Mouse (Mus musculus) hindbrain, embryonic 10.5 days (tissue): ENCODE data around the gene Keap1. TPM values are rescaled to one million over a fixed set of nuclear protein-coding genes. Genes with fewer than 3 reads are reported as not detected.
A peak's percentile ranks its signal among the peaks of the same experiment; 100 is the strongest.

ENCODE experiments used
- DNase-seq: peaks from one replicate; pipeline ENCODE4 v3.0.0-alpha.2; 2017; ENCODE audit warnings: low spot score
- H3K27ac ChIP-seq: fragments of 300-500 bp; sonication (generic); 2 replicates; pipeline ENCODE4 v1.5.1; 2016; ENCODE audit warnings: mild to moderate bottlenecking, moderate library complexity
- H3K27me3 ChIP-seq: fragments of 300-500 bp; sonication (generic); 2 replicates; pipeline ENCODE4 v1.6.1; 2016; ENCODE audit warnings: mild to moderate bottlenecking; ENCODE audit not compliant: poor library complexity, insufficient read depth, severe bottlenecking
- H3K36me3 ChIP-seq: fragments of 300-500 bp; sonication (generic); 2 replicates; pipeline ENCODE4 v1.6.1; 2016; ENCODE audit warnings: mild to moderate bottlenecking, moderate library complexity
- H3K4me1 ChIP-seq: fragments of 300-500 bp; sonication (generic); replicated peaks from 2 replicates; pipeline ENCODE4 v1.6.1; 2016; ENCODE audit warnings: mild to moderate bottlenecking
- H3K4me3 ChIP-seq: fragments of 300-500 bp; sonication (generic); 2 replicates; pipeline ENCODE4 v1.5.1; 2016; ENCODE audit warnings: mild to moderate bottlenecking, moderate library complexity
- H3K9me3 ChIP-seq: fragments of 300-500 bp; sonication (generic); 2 replicates; pipeline ENCODE4 v1.6.1; 2016; ENCODE audit warnings: mild to moderate bottlenecking, moderate library complexity
- WGBS: fragments of 180-500 bp; shearing (Covaris S2); methylation state at CpG from one replicate; pipeline ENCODE4 v1.1.7; 2016; 5-methylcytosine and 5-hydroxymethylcytosine counted together
- polyA plus RNA-seq: library from polyadenylated mRNA; unstranded; fragments of >200 nt; fragmentation: Nextera tagmentation; extraction: Ambion mirVana; gene quantifications from 2 replicates; pipeline ENCODE4 v1.2.1, GENCODE M21; 2016

Gene Keap1
- polyA plus RNA-seq = 46.5 and 50.0 TPM in 2 replicates

DNA sequence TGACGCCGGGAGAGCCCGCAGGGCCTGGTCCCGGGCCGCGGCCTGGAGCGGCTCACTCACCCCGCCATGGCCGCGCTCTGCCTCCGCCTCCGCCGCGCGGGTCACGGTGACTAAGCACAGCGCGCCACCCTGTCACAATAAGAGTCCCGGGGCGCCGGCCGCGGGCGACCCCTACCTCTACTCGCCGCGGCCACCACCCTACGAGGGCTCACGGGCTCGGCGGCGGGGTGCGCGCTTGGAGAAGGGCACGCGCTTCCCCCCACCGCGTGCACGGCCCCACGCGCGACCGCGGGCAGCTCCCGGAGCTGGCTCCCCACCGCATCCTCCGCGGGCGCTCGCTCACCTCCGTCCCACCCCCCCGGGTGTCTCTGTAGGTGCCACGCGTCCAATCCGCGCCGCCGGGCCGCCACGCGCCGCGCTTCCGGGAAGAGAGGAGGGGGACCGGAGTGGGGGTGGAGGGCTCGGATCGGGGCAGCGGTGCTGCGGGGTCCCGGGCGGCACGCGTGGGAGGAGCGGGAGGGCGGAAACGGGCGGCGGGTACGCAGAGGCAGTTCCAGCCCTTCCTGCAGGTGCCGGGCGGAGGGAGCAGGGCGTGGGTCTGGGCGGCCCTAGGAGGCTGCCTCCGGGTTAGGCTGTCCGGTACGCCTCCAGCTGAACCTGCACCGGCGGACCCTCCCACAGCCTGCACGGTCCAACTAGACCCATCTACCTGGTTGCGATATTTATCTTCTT is at the start of gene Keap1:
Keap1 (minus strand) TSS at position 629 of the 732 bp plus-strand sequence.
- peaks cover 28% of the 10 kb centered on the region for H3K36me3 ChIP-seq
- H3K27me3 ChIP-seq = peaks cover 43% of the 10 kb centered on the region
- peak; percentile 83 for DNase-seq
- H3K9me3 ChIP-seq = 0 out of 2 replicates have a peak, but pooled peaks cover 5% of the 10 kb centered on the region
- H3K4me1 ChIP-seq = peaks cover 33% of the 10 kb centered on the region
- WGBS = under 1% methylated on average over 90 of the region's 90 CpGs
- H3K27ac ChIP-seq = peak within 1 kb of the TSS; percentile 98
- peak within 1 kb of the TSS; percentile 82 for H3K4me3 ChIP-seq

DNA sequence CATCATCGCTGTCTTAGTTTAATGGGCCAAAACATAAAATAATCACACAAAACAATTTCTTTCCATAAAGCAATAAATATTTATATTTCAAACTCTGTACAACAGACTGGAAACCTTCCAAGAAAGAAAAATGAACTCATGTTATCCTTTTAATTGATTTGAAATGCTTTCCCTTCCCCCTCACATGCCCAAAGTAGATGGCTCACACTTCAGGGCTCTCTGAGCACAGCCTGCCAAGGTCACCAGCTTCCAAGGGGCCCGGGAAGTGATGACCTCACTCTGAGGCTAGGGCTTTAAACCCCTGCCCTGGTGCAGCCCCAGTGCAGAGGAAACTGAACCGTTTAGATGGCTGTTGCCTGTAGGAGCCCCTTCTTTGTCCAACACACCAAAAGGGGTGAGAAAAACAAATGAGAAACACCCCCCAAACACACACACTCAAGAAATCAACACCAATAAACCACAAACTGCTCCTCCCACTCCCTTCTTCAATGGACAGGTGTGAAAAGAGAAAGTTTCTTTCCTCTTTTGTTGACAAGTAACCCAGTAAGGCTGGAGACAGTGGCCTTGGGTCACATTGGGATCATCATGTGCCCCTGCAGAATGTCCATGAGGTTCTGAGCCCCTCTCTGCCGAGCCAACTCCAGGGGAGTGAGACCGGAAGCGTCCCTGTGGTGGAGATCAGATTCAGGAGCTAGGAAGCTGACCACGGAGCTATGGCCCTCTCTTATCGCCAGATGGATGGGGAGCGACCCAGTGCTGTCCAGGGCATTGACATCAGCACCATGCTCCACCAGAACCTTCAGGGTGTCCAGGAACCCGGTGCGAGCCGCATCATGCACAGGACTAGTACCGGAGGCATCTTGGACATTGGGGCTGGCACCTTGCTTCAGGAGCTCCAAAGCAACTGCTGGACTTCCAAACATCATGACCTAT is 49.5 kb upstream of the Keap1 start:
- 81% methylated on average over 13 of the region's 13 CpGs for WGBS
- DNase-seq = no peak
- H3K27ac ChIP-seq = peak overlapping the region; percentile 91
- peaks cover 30% of the 10 kb centered on the region for H3K36me3 ChIP-seq
- H3K27me3 ChIP-seq = no peaks in the 10 kb centered on the region
- H3K9me3 ChIP-seq = no peaks in the 10 kb centered on the region
- H3K4me3 ChIP-seq = peak overlapping the region; percentile 88
- peaks cover 41% of the 10 kb centered on the region for H3K4me1 ChIP-seq

GRCm38 (mm10) chr9:21287571-21288402 is 48.6 kb upstream of the Keap1 start, which contains the start of gene Kri1:
Kri1 (minus strand) TSS chr9:21287969.
- H3K27me3 ChIP-seq = no peaks in the 10 kb centered on the region
- no peaks in the 10 kb centered on the region for H3K9me3 ChIP-seq
- peaks cover 35% of the 10 kb centered on the region for H3K36me3 ChIP-seq
- peaks cover 41% of the 10 kb centered on the region for H3K4me1 ChIP-seq
- peak within 1 kb of the TSS; percentile 88 for H3K4me3 ChIP-seq
- DNase-seq = peak; percentile 96
- WGBS = 1% methylated on average over 59 of the region's 59 CpGs
- H3K27ac ChIP-seq = peak within 1 kb of the TSS; percentile 91

DNA sequence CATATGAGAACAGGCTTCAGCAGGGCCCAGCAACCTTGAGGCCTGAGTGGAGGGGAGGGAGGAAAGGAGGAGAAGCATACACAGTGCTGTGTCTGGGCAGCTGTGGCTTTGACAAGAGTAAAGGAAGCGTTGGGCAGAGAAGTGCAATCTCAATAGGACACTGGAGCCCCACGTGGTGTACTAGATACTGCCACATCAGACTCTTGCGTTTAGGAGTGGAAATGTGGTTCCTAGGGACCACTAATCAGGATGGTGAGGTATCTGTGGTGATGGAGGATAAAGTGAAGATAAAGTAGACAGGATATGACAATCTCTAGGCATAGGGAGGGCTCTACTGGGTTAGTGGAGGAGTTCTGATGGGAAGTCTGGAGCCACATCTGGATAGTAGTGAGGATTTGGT is 47.6 kb upstream of the Keap1 start:
- 69% methylated on average over 3 of the region's 3 CpGs for WGBS
- Histone ChIP-seq H3K4me1 (peaks cover 41% of the 10 kb centered on the region), H3K36me3 (peaks cover 46% of the 10 kb centered on the region), H3K4me3 (peak overlapping the region; percentile 88), H3K27ac (no peak overlapping the region; the same call in 1 of the 2 replicates), H3K27me3 (no peaks in the 10 kb centered on the region), H3K9me3 (no peaks in the 10 kb centered on the region)
- DNase-seq = no peak

GRCm38 (mm10) chr9:21283994-21284393 is 44.8 kb upstream of the Keap1 start:
- no peaks in the 10 kb centered on the region for H3K27me3 ChIP-seq
- no peak overlapping the region for H3K4me3 ChIP-seq
- no peak for DNase-seq
- WGBS = 87% methylated on average over 3 of the region's 3 CpGs
- H3K36me3 ChIP-seq = peaks cover 70% of the 10 kb centered on the region
- peaks cover 25% of the 10 kb centered on the region for H3K4me1 ChIP-seq
- no peaks in the 10 kb centered on the region for H3K9me3 ChIP-seq
- H3K27ac ChIP-seq = no peak overlapping the region

- Histone ChIP-seq H3K27me3 (no peaks in the 10 kb centered on the region), H3K27ac (no peak overlapping the region), H3K36me3 (peaks cover 70% of the 10 kb centered on the region), H3K9me3 (no peaks in the 10 kb centered on the region), H3K4me1 (peaks cover 21% of the 10 kb centered on the region), H3K4me3 (no peak overlapping the region)
- no peak for DNase-seq
- 94% methylated on average over 5 of the region's 5 CpGs for WGBS
Observed at GRCm38 (mm10) chr9:21283591-21283990, 44.4 kb upstream of the Keap1 start.

DNA sequence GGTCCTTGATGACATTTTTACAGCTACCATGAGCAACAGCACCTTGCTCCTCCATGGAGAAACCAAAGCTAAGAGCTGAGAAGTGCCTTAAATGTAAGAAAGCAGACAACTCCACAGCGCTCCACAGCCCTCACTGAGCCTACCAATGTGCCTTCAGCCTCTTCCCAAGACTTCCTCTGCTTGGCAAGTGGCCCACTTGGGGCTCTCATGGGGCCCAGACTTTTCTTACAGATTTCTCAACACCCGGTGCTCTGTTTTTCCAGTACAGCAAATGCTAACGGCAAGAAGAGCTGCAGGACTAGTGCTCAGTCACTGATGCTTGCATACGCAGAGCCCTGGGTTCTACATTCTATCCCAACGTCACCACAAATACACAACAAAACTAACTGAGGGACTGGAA is 38.6 kb upstream of the Keap1 start:
- no peak for DNase-seq
- H3K4me3 ChIP-seq = no peak overlapping the region
- no peak overlapping the region for H3K27ac ChIP-seq
- H3K27me3 ChIP-seq = no peaks in the 10 kb centered on the region
- H3K36me3 ChIP-seq = peaks cover 99% of the 10 kb centered on the region
- 95% methylated on average over 5 of the region's 5 CpGs for WGBS
- no peaks in the 10 kb centered on the region for H3K4me1 ChIP-seq
- H3K9me3 ChIP-seq = no peaks in the 10 kb centered on the region

GRCm38 (mm10) chr9:21276307-21276706 is 37.1 kb upstream of the Keap1 start:
- DNase-seq = no peak
- Histone ChIP-seq H3K27me3 (no peaks in the 10 kb centered on the region), H3K36me3 (peaks cover 99% of the 10 kb centered on the region), H3K4me1 (no peaks in the 10 kb centered on the region), H3K9me3 (no peaks in the 10 kb centered on the region), H3K4me3 (no peak overlapping the region), H3K27ac (no peak overlapping the region)
- 89% methylated on average over 8 of the region's 8 CpGs for WGBS

DNA sequence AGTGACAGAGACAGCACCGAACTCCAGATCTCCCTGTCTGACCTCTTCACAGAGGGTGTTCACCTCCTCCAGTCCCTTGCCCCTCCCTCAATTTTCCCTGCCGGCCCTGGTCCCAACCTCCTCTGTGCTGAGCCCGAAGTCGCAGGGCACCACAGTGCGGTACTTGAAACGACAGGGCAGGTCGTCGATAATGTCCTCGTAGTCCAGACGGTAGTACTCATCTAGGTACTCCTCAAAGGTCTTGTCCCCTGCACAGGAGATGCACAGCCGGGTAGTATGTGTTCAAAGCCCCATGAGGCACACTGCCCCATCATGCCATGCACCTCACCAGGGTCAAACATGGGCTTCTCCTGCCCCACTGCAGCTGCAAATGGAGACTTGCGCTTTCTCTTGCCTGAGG is 36.6 kb upstream of the Keap1 start:
- Histone ChIP-seq H3K27me3 (no peaks in the 10 kb centered on the region), H3K4me3 (no peak overlapping the region), H3K4me1 (no peaks in the 10 kb centered on the region), H3K36me3 (peaks cover 99% of the 10 kb centered on the region), H3K9me3 (no peaks in the 10 kb centered on the region), H3K27ac (no peak overlapping the region)
- DNase-seq = no peak
- WGBS = 90% methylated on average over 12 of the region's 12 CpGs

GRCm38 (mm10) chr9:21275013-21275710 is 36.0 kb upstream of the Keap1 start:
- peaks cover 100% of the 10 kb centered on the region for H3K36me3 ChIP-seq
- no peak for DNase-seq
- WGBS = 88% methylated on average over 7 of the region's 7 CpGs
- no peak overlapping the region for H3K4me3 ChIP-seq
- H3K4me1 ChIP-seq = no peaks in the 10 kb centered on the region
- H3K9me3 ChIP-seq = no peaks in the 10 kb centered on the region
- H3K27ac ChIP-seq = no peak overlapping the region
- H3K27me3 ChIP-seq = no peaks in the 10 kb centered on the region

DNA sequence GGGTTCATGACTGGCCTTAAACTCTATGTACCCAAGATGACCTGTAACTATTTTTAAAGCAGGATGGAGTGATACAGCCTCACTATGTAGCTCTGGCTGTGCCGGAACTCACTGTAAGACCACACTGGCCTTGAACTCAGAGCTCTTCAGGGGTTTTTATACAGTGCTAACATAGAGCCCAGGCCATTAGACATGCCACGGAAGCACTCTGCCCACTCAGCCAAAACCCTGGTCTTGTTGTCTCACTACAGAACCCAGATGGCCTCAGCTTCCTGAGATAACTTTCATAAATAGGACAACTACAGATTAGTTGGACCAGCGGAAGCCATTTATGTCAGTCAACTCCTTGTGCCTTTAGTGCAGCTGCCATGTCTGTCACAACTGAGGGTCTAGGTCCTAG is 35.2 kb upstream of the Keap1 start:
- no peak for DNase-seq
- Histone ChIP-seq H3K27ac (no peak overlapping the region), H3K4me1 (no peaks in the 10 kb centered on the region), H3K36me3 (peaks cover 100% of the 10 kb centered on the region), H3K4me3 (no peak overlapping the region), H3K9me3 (no peaks in the 10 kb centered on the region), H3K27me3 (no peaks in the 10 kb centered on the region)
- WGBS = 97% methylated on average over 3 of the region's 3 CpGs
